ENCODE assay signal across 8 mouse cellular contexts in the genomic region with DNA sequence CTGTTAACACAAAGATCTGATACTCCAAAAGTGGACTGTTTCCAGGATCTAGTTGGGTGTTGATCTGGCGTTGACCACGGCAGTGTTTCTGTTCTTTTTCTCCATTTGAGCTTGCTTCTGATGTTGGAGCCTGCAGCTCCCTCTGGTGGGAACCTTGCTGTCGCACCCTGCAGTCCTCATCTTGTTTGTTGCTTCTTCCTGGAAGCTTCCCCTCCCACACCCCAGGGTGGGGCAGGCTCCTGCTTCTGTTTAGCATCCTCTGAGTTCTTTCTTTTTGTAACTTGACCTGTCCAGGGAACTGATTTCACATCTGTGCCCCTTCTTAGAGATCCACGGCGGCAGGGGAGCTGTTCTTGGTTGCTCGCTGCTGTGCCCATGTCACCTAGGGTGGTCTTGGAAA. TPM values are rescaled to one million over a fixed set of nuclear protein-coding genes. Genes with fewer than 3 reads are reported as not detected.
A peak's percentile ranks its signal among the peaks of the same experiment; 100 is the strongest.
DNase-seq lines count a peak whose midpoint lies in the region; TF ChIP-seq lines count a peak whose summit lies in the region.

No protein-coding gene starts in this region.

- peak; percentile 2 to 7 for DNase-seq in cerebellum, adult 18-20 months
- DNase-seq in cerebellum, adult 11-12 months = no peak
- DNase-seq in B cell, adult 2 months = peak; percentile 53 to 61
- peak; percentile 43 for DNase-seq in c-Kit-positive CD71-negative TER-119-negative erythroid progenitor cells, embryonic 14.5 days (ENCODE audit: low read depth)
- peak; percentile 19 to 28 for DNase-seq in gastrocnemius, postnatal 4 days (ENCODE audit: low spot score in 2 of 2)
- peak; percentile 41 to 68 for DNase-seq in layer of hippocampus, adult 18-20 months (ENCODE audit: low spot score in 2 of 2)
- peak; percentile 45 for DNase-seq in lung, postnatal 14 days
- peak in 1 of 2 experiments; percentile 27 for DNase-seq in spleen, adult 2 months (ENCODE audit: low read depth in 1 of 2, low spot score in 2 of 2)

- TF ChIP-seq CTCF in spleen, adult 2 months (IDR thresholded peaks at IDR 0.05; ENCODE audit: extremely low read depth, insufficient read depth, insufficient read length, insufficient replicate concordance) = peak; percentile 31; the same call in 1 of the 2 replicates

- no peak overlapping the region for H3K4me3 ChIP-seq in spleen, adult 2 months (ENCODE audit: extremely low read depth, insufficient read depth, insufficient read length)

- H3K27ac ChIP-seq in spleen, adult 2 months (ENCODE audit: insufficient read depth, low read length) = no peak overlapping the region

- no peaks in the 10 kb centered on the region for H3K27me3 ChIP-seq in spleen, adult 2 months (ENCODE audit: control insufficient read depth, insufficient read depth, low read length)

- WGBS in spleen, adult 2 months = 28% methylated on average over 6 of the region's 6 CpGs

- H3K4me1 ChIP-seq in spleen, adult 2 months (ENCODE audit: control insufficient read depth, insufficient read depth, insufficient read length) = no peaks in the 10 kb centered on the region

- TF ChIP-seq POLR2A in spleen, adult 2 months (IDR thresholded peaks at IDR 0.05; ENCODE audit: low read depth, low read length) = no peak

- no peaks in the 10 kb centered on the region for H3K36me3 ChIP-seq in spleen, adult 2 months (ENCODE audit: control insufficient read depth, insufficient read depth, low read length)

RNA-seq across cellular contexts. Expression of a gene that starts 35.7 kb away (rescaled TPM):
- total RNA-seq in gastrocnemius, postnatal 4 days (2021) = under 1 TPM; 0.32 to 0.57 TPM
- total RNA-seq in layer of hippocampus, adult 18-20 months (2021) = under 1 TPM in 1 of 2 experiments, not detected in 1; 0.27 TPM
- polyA plus RNA-seq in spleen, adult 2 months (2012; rRNA removed) = 2.2 and 2.6 TPM in 2 replicates
